ENCODE assay signal across 7 mouse cellular contexts in the genomic region with DNA sequence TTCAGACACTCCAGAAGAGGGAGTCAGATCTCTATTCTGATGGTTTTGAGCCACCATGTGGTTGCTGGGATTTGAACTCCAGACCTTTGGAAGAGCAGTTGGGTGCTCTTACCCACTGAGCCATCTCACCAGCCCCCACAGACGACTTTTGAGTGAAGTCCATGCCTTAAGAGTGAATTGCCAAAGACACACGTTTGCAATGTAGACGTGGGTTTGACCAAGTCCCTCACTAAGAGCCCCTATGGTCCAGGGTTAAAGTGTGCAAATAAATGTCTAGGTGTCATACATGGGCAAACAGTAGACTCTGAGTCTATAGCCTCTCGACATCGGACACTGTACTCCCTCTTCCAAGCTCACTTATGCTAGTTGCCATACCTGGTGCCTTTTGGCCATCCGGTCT. TPM values are rescaled to one million over a fixed set of nuclear protein-coding genes. Genes with fewer than 3 reads are reported as not detected.
DNase-seq lines count a peak whose midpoint lies in the region; ATAC-seq lines count a peak whose summit lies in the region.

No protein-coding gene starts in this region.

- H3K36me3 ChIP-seq in lung, embryonic 16.5 days (ENCODE audit: control insufficient read depth, insufficient read depth, low read length): no peaks in the 10 kb centered on the region
- H3K36me3 ChIP-seq in forebrain, embryonic 12.5 days (replicated peaks): peaks cover 9% of the 10 kb centered on the region; the same call in 1 of the 2 replicates
- H3K36me3 ChIP-seq in intestine, embryonic 16.5 days (ENCODE audit: control insufficient read depth, insufficient read depth, low read length): peaks cover 4% of the 10 kb centered on the region; the same call in 1 of the 2 replicates
- no peaks in the 10 kb centered on the region for H3K36me3 ChIP-seq in neural tube, embryonic 15.5 days

- DNase-seq in lung, postnatal 36 days: no peak
- no peak for DNase-seq in adrenal gland, postnatal 4 days (ENCODE audit: low spot score in 2 of 2)
- no peak for DNase-seq in urinary bladder, adult 2 months (ENCODE audit: low spot score)

- no peaks in the 10 kb centered on the region for H3K27me3 ChIP-seq in lung, embryonic 16.5 days (ENCODE audit: control insufficient read depth, insufficient read depth, low read depth, low read length)
- H3K27me3 ChIP-seq in forebrain, embryonic 12.5 days: no peaks in the 10 kb centered on the region
- no peaks in the 10 kb centered on the region for H3K27me3 ChIP-seq in intestine, embryonic 16.5 days (replicated peaks; ENCODE audit: control insufficient read depth, insufficient read depth, low read length)
- no peaks in the 10 kb centered on the region for H3K27me3 ChIP-seq in neural tube, embryonic 15.5 days (replicated peaks)

- peaks cover 13% of the 10 kb centered on the region for H3K4me1 ChIP-seq in lung, embryonic 16.5 days (replicated peaks; ENCODE audit: control insufficient read depth, insufficient read depth, low read length)
- H3K4me1 ChIP-seq in forebrain, embryonic 12.5 days: peaks cover 24% of the 10 kb centered on the region
- H3K4me1 ChIP-seq in intestine, embryonic 16.5 days (ENCODE audit: control insufficient read depth, insufficient read depth, low read length): peaks cover 11% of the 10 kb centered on the region
- H3K4me1 ChIP-seq in neural tube, embryonic 15.5 days: peaks cover 48% of the 10 kb centered on the region

- peak overlapping the region; percentile 93 for H3K4me2 ChIP-seq in lung, embryonic 16.5 days (ENCODE audit: low read depth, low read length)
- peak overlapping the region; percentile 84 for H3K4me2 ChIP-seq in forebrain, embryonic 12.5 days
- peak overlapping the region; percentile 79 for H3K4me2 ChIP-seq in intestine, embryonic 16.5 days (ENCODE audit: low read depth, low read length)
- H3K4me2 ChIP-seq in neural tube, embryonic 15.5 days: peak overlapping the region; percentile 91

- H3K27ac ChIP-seq in lung, embryonic 16.5 days (ENCODE audit: low read length): no peak overlapping the region
- no peak overlapping the region for H3K27ac ChIP-seq in forebrain, embryonic 12.5 days
- no peak overlapping the region for H3K27ac ChIP-seq in intestine, embryonic 16.5 days (ENCODE audit: low read length)
- no peak overlapping the region for H3K27ac ChIP-seq in neural tube, embryonic 15.5 days (replicated peaks)

- no peaks in the 10 kb centered on the region for H3K9me3 ChIP-seq in lung, embryonic 16.5 days (ENCODE audit: control insufficient read depth, low read length)
- H3K9me3 ChIP-seq in forebrain, embryonic 12.5 days: no peaks in the 10 kb centered on the region
- H3K9me3 ChIP-seq in intestine, embryonic 16.5 days (ENCODE audit: control insufficient read depth, low read length): no peaks in the 10 kb centered on the region
- no peaks in the 10 kb centered on the region for H3K9me3 ChIP-seq in neural tube, embryonic 15.5 days (replicated peaks)

- peak overlapping the region; percentile 96 for H3K4me3 ChIP-seq in lung, embryonic 16.5 days (ENCODE audit: low read length)
- H3K4me3 ChIP-seq in forebrain, embryonic 12.5 days (replicated peaks): peak overlapping the region; percentile 97
- H3K4me3 ChIP-seq in intestine, embryonic 16.5 days (ENCODE audit: low read length): peak overlapping the region; percentile 97; the same call in 1 of the 2 replicates
- peak overlapping the region; percentile 97 for H3K4me3 ChIP-seq in neural tube, embryonic 15.5 days (replicated peaks)

- no peak overlapping the region; the same call in 1 of the 2 replicates for H3K9ac ChIP-seq in lung, embryonic 16.5 days (ENCODE audit: low read length)
- peak overlapping the region; percentile 25; the same call in 1 of the 2 replicates for H3K9ac ChIP-seq in forebrain, embryonic 12.5 days
- no peak overlapping the region for H3K9ac ChIP-seq in intestine, embryonic 16.5 days (ENCODE audit: low read depth, low read length)
- peak overlapping the region; percentile 32; the same call in 1 of the 2 replicates for H3K9ac ChIP-seq in neural tube, embryonic 15.5 days (replicated peaks)

- WGBS in lung, embryonic 16.5 days: 62% methylated on average over 6 of the region's 6 CpGs
- WGBS in forebrain, embryonic 12.5 days: 89% methylated on average over 6 of the region's 6 CpGs
- 79% methylated on average over 6 of the region's 6 CpGs for WGBS in intestine, embryonic 16.5 days
- 86% methylated on average over 6 of the region's 6 CpGs for WGBS in neural tube, embryonic 15.5 days

- no peak for ATAC-seq in lung, embryonic 16.5 days (ENCODE audit: low read depth)
- ATAC-seq in forebrain, embryonic 12.5 days (ENCODE audit: low FRiP score): no peak
- ATAC-seq in intestine, embryonic 16.5 days: no peak
- no peak for ATAC-seq in neural tube, embryonic 15.5 days (ENCODE audit: low FRiP score)

RNA-seq across cellular contexts. Expression of gene Kmt5b, which starts 2.3 kb away (rescaled TPM):
- polyA plus RNA-seq in lung, embryonic 16.5 days (2015; fragmentation: Nextera tagmentation; extraction: Ambion mirVana): 28.1 and 29.5 TPM in 2 replicates
- 58.0 and 60.6 TPM in 2 replicates for polyA plus RNA-seq in forebrain, embryonic 12.5 days (2016; fragmentation: Nextera tagmentation; extraction: Ambion mirVana)
- 16.5 and 17.7 TPM in 2 replicates for polyA plus RNA-seq in intestine, embryonic 16.5 days (2015; fragmentation: Nextera tagmentation; extraction: Ambion mirVana)
- polyA plus RNA-seq in neural tube, embryonic 15.5 days (2015; fragmentation: Nextera tagmentation; extraction: Ambion mirVana): 38.3 and 39.5 TPM in 2 replicates
- 10 to 100 TPM; 69.7 to 70.8 TPM for total RNA-seq in adrenal gland, postnatal 4 days (2021)
- 25.6 and 28.7 TPM in 2 replicates for polyA plus RNA-seq in urinary bladder, adult 2 months (2012; rRNA removed)

Comparison
In these comparisons a context has a peak if more than half of its experiments do, and no peak if none do; other contexts are left out.
1. H3K9ac ChIP-seq: peak in forebrain, embryonic 12.5 days (single experiment) and neural tube, embryonic 15.5 days (single experiment); none in lung, embryonic 16.5 days (single experiment) and intestine, embryonic 16.5 days (single experiment).
2. Peak in every context shown above with its lines, with median percentiles within 50 percentile points of each other: H3K4me2 ChIP-seq and H3K4me3 ChIP-seq.